Mouse (Mus musculus) skeletal muscle tissue, adult 2 months (tissue): ENCODE measurements at regions not wholly inside any gene's neighbourhood (a gene's known extent, or its start where the extent isn't known, plus 50 kb on each side); places are given as distances from the start of the nearest gene placed in this dataset.
A peak's percentile ranks its signal among the peaks of the same experiment; 100 is the strongest.
"Not testable (repeated sequence)": the region's sequence is repeated elsewhere in the genome, so short reads cannot be mapped to it uniquely, and the experiment has no call there.

ENCODE experiments used
- DNase-seq: peaks from one replicate; pipeline ENCODE4 v3.0.0-alpha.2; 2012; ENCODE audit warnings: low read depth, low spot score

DNA sequence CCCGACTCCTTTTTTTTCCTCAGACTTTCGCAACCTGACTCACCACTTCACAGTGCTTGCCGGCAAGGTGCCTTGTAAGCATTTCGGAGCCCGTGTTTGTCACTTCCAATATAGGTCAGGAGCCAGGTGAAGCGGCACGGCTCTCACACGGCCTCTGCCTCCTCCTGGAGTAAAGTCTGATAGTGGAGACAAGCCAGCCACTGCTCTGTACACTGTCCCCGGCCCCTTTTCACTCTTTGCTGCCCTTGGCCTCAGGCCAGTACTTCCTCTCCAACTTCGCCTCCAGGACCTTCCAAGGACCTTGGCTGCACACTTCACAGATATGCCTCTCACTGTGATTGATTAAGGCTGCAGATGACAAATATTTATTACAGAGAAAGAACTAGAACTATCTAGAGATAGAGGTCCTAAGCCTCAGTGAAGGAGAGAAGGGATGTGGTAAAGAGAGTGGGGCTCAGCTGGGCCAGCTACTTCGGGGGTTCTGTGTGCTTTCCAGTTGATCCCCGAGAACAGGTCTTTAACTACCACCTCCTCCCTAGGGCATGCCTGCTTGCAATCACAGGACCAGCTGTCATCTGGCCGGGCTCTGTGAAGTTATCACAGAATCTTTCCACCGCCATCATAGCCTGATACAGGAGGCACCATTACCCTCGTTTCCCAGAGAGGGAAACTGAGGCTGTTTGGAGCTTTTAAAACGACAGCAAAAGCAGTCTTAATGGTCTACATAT is 204.2 kb downstream of the Trim29 start:
- no peak for DNase-seq

DNA sequence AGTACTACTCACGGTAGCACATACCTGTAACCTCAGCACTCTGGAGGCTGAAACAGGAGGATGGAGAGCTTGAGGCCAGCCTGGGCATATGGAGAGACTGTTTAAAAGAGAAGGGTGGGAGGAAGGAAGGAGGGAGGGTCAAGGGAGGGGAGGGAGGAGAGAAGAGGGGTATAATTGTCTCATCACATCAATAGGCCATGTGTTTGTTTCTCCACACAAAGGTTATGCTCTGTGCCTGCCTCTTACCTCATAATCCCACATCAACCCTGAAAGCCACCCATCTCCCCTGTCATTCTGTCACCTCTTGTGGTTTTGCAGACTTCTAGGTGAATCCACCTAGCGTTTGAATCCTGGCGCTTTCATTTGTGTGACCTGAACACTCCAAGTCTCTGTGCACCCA is 210.3 kb downstream of the Trim29 start:
- no peak for DNase-seq

DNA sequence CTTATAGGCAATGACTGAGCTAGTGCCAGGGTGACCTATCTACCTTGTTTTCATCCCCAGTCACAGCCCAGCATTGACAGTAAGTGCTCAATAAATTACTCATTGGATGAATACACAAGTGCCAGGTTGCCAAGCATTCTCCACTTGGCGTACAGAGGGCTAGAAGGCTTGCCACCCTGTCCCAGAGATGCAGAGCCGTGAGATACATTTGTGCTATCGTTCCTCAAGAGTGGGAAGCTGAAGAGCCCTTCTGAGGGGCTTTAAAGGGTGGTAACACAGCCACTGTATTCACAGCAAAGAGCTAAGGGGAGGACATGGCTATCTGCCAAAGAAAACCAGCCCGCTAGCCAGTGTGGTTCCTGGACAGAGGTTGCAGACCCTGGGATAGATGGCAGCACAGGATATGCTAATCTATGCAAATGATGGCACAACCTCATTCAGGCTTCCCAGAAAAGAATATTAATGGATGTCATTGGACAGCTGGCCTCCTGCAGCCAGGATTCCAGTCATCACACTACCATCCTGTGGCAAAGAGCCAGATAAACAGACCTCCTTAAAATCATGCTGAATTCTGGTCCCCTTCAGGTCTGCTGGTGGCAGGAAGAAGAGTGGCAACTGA is 214.4 kb downstream of the Trim29 start:
- DNase-seq, result no peak

DNA sequence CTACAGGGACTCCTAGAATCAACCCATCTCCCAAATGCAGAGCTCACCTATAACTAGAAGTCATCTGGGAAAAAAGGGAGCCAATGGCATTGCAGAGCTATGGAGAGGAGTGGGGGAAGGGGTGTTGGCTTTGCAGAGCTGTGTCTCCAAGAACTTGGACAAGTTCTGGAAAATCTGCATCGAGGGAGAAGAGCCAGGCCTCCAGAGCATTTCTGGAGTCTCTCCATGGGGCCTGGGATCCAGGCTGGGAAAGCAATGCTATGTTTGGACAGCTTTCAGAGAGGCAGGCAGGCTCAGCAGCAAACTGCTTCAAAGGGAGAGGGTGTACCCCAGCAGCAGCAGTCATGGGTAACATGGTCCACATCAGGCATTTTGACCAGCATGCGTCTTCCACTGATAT is 211.6 kb upstream of the Nectin1 start:
- no peak for DNase-seq

DNA sequence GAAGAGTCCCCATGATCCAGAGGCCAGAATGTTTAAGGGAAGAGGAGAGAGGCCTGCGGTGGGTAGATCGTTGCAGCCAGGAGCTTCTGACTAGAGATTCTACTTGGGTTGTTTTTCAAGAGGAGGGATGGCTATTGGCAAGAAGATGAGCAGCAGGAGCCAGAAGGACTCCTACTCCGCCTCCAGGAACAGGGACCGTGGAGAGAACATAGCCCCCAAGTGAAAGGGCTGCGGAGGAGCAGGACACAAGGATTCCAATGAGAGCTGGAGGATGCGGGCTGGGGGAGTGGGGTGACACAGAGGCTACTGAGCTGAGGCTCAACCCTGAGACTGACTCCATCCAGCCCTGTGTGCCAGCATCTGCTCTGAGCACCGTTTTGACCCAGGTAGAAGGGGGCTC is 207.8 kb upstream of the Nectin1 start:
- DNase-seq, result no peak

DNA sequence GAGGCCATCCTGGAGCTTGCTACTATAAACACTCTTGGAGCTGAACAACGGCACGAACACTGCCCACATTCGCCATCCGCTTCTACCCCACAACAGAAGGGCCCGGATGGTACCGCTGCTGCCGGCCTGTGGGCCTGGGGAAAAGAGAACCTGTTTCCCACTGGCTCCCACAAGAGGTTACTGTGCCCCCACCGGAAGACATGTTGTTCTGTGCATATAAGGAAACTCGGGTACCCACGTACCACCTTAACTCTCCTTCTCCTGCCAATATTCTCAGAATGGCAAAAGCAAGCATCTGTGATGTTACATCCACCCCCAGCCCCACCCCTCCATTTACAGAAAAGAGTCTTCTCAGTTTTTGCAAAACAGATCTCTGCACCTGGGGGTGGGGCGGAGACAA is 206.7 kb upstream of the Nectin1 start:
- DNase-seq, result no peak

DNA sequence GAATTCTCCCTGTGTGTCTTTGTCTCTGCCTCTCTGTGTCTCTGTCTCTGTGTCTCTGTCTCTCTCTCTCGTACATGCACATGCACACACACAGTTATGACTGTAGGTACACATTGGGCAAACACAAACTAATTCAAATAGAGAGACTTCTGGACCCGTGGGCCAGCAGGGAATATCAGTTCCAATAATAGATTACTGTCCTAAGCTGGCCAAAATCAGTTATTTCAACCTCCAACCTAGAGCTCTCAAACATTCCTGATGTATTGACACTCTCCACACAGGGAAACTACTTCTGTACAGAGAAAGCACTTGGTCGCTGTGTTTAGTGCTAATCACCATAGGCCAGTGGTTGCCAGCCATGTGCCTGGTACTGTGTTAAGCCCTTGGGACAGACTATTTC is 203.7 kb upstream of the Nectin1 start:
- DNase-seq, result no peak

DNA sequence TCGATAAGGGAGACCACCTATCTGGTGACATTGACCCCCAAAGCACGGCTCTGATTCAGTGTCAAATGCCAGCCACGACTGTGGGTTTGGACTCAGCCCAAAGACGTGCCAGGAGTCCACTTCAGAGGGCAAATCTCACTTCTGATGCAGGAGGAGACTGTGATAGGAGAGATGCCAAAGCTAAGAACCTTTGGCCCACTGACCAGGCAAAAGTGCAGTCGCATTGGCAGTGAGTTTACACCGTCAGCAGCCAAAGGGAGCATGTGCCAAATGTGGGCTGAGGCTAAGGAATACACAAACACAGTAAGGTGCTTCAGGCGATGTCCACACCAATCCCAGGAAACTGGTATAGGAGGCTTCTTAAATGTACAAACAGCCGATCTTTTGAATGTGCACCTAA is 202.6 kb upstream of the Nectin1 start:
- peak; percentile 11 for DNase-seq

DNA sequence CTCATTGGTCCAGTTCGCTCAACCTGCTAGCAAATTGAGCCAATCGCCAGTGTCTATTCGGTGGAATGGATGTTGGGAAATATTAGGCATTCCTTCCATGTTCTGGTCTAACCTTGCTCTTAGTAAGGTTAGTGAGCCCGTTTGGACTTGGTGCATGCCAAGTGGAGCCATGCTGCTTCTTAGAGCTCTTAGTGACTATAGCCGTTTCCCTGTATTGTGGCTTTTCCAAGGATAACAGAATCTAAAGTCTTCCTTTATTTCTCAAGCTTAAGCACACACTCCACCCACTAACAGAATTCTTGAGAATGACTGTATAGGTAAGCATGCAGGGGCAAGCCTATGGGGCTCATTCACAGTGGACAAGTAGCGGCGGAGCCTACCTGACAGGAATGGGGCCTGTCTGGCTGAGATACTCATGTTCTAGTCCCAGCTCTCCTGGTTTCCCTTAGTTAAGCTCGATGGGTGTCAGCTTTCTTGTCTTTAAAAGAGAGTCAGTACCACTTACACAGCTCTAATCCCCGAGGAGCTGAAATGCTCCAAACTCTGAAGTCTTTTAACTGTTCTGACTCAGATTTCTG is 201.6 kb upstream of the Nectin1 start:
- DNase-seq, result no peak

DNA sequence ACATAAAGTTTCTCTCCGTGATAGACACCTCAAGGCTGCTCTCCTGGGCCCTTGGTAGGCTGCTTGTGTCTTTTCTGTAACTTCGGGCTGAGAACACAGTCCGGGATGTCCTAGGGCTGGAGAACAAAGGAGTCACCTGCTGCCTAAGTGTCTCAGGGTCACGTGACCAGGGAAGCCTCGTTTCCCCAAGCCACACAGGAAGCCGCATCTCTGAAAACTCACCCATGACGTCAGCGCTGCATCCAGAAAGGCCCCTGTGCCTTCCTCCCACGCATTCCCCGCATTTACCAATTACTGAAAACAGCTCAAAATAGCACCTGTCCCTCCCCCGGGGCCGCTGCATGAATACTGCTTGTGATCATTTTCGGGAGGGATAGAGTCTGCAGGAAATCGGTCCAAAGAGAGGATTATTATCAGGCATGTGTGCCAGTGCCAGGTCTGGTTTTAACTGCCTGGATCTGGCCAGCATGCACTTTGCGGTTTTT is 198.7 kb upstream of the Nectin1 start:
- peak; percentile 18 for DNase-seq

DNA sequence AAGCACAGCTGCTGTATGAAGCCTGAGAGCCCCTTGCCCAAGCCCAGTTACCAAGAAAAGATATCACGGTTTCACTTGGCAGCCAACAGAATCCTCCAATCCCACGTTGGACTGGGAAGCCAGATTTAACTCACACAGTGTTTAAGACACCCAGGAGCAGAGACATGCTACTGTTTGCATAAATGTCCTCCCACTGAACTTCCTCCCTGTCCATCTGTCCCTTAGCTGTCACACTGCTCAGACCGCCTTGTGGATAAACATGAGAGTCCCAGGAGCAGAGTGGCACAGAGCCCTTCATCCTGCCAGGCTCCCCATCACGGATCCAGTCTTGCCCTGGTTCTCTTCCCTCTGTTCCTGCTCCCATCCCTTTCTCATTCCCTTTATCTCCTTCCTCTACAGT is 194.9 kb upstream of the Nectin1 start:
- peak; percentile 46 for DNase-seq

DNA sequence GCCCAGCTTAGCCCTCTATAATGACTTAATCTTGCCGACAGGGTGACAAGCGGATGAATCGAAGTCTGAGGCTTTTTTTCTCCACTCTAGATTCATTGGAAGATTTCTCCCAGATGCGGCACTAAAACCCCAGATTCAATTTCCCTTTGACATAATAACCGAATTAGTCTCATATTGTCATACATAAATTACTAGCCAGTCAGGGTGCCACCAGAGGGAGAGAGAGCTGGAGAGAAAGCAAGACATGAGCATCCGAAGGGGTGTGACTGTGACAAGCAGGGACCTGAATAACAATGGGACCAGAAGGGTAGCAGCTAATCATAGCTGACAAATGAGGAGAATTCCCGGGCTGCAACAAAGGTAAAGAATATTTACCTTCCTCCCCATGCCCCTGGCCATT is 194.5 kb upstream of the Nectin1 start:
- DNase-seq, result no peak

DNA sequence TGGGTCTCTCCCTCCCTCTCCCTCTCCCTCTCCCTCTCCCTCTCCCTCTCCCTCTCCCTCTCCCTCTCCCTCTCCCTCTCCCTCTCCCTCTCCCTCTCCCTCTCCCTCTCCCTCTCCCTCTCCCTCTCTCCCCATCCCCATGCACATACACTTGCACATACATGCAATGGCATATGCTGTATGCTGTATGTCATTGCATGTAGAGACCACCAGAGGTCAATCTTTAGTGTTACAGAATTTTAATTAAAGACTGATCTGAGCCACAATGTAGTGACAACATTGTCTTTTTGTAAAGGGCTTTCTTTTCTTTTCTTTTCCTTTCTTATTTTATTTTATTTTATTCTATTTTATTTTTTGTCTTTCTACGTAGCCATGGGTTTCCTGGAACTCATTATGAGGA is 191.0 kb upstream of the Nectin1 start:
- DNase-seq, result not testable (repeated sequence)

DNA sequence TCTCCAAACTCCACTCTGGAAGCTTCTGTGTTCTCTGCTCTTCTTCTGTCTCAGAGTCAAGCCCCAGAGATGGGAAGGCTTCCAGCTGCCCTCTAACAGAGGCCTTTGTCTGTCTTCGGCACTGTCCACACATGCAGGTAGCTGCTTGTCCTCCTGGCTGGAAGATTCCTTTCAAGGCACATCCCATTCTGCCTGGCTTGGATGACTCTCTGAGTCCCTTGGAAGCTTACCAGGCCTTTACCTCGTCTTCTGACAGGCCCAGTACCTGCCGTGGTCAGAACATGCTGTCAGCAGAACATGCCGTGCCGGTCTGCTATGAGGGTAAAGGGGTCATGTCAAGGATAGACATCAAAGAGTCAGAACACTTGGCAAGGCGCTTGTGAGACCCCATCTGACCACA is 181.8 kb upstream of the Nectin1 start:
- no peak for DNase-seq

DNA sequence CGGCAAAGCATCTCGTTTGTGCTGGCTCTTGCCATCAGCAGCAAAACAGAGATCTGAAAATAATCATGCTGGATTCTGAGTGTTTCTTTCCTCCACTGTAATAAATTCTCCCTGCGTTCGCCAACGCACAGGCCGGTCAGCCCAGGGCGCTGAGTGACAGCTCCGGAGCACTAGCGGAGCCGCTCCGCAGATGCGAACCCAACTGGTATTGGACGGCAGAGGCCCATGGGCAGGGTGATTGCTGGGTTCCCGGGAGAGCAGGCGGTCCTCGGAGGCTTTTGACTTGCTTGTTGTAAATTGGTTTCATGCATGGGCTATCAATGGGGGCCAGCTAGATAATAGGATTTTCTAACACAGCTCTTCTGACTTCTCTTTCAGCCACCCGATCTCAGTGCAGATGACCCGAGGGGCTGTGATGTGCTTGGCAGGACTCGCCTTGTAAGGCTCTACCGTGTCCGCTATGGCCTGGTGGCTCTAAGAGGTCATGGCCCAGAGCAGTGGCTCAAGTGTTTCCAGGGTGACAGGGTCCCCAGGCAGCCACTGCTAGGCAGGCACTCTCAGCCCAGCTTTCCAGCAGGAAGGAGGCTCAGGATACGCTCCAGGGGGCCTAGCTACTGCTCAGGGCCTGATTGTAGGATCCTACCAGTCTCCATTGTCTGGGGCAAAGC is 179.4 kb upstream of the Nectin1 start:
- DNase-seq, result no peak

DNA sequence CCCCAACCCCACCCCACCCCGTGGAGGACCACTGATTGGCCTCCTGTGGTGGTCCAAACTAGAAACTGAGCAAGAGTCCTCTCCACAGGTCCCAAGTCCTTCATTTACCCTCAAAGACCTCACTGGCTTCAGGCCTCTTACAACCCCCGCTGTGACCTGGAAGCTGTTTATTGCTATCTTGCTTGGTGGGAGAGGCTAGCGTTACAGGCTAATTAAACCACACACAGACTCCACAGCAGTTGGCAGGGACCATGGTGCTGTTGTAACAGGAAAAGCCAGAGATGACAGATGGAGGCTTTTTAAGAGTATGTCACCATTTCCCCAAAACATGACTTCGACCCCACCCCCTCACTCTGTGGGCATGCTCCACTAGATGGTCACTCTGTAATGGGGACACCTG is 174.9 kb upstream of the Nectin1 start:
- no peak for DNase-seq

DNA sequence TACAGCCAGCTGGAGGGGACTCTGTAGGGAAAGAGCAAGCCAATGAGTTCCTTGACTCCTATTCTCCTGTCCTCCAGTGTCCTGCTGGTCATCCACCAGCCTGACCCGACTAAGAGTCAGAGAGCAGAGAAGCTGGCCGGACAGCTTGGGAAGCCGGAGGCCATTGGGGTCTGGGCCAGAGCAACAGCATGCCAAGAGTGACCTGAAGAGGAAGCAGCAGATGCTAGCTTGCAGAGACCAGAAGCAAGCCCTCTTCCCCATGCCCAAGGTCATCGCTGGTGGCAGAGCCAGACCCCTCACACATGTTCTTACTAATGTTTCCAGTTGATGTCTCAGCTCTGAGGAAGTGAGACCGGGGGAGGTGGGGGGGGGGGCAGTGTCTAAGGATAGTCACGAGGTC is 172.7 kb upstream of the Nectin1 start:
- DNase-seq, result no peak

DNA sequence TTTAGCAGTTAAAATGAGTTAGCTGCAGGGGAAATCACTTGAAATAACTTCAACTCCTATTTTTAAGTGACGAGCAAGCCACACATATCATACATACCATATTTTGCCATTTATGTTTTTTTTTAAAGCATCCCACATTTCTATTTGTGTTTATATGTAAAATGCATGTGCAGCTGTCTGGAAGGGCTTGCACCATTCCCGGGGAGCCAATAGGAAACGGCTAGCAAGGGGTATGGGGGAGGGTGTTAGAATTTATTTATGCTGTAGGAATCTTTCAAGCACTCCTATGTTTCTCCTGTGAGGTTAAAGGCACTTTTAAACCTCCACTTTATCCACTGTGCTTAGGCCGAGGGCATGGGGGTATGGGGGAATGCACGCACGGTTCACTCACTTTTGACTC is 168.1 kb upstream of the Nectin1 start:
- no peak for DNase-seq

DNA sequence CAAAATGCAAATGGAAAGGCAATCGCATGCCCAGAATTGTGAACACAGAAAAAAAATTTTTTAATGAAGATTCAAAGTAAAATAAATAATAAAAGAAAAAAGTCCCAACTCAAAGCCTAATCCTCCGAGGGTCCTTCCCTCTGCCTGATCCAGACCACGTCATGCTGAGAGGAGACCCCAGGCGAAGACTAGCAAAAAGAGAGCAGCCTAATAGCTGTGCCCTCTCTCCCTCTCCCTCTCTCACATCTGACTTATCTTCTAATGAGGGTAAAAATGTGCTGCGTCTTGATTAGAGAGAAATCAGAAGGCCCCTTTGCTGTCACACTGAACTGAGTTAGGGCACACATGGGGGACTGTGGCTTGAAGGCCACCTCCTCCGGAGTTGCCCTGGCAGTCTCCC is 163.1 kb upstream of the Nectin1 start:
- no peak for DNase-seq

DNA sequence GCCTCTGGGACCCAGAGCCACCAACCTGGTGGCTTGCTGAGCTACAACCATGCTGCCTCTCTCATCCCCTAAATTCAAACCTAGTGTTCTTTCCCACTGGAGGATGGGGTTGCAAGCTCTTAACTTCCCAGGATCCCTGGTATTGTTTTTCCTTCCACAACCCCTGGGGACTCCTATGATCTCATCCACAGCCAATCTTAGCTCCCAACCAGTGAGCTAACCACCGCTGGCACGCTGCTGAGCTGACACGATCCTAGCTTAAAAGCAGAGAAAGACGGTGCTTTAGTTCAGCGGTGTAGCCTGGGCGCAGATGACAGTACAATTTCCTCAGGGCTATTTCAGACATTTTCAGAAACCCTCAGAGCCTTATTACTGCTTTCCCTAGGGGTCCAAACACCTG is 158.2 kb upstream of the Nectin1 start:
- peak; percentile 47 for DNase-seq

DNA sequence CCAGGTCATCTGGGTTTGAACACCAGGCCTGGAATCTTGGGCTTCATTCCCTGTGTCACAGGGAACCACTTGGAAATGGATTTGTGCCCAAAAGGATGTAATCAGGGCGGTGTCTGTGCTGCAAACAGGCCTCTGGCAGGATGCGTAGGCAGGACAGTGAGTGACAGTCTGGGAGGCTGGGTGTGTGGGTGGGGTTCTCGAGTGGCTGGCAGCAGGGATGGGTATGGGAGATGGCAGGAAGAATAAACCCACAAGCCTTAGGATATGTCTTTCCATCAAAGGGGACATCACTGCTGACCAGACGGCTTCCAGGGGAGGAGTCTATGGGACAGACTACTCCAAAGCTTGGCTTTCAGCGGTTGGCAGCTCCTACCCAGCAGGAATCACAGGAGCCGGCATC is 150.5 kb upstream of the Nectin1 start:
- no peak for DNase-seq

DNA sequence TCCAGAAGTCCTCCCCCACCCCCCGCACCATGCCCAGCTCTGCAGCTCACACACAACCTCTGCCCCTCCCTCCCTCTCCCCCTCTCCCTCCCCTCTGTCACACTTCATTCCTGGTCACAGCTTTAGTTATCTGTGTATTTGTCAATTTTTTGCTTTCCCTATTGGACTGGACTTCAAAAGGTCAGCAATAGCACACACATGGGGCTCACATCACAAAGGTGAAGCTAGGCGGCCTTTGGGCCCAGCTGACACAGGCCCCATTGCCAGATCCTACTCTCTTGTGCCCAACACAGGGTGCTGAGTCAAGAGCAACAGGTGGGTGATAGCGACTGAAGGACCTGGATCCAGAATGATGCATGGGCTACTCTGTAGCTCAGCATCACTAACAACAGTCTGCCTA is 149.0 kb upstream of the Nectin1 start:
- DNase-seq, result no peak

DNA sequence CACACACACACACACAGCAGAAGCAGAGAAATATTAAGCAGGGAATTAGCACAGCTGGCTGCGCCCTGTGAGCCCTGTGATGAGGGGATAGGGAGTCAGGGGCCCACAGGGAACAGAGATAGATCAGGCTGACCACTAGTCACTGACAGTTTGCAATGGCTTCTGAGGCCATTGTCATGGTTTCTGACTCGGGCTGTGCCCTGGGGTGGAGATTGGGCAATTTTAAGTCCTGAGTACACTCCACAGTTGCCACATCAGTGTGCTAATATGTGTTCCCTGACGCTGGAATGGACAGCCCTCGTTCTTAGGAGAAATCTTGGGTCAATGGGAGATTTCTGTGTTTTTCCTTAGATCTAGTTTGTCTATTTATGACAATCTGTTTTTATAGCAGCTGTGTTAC is 148.3 kb upstream of the Nectin1 start:
- DNase-seq, result no peak
